Mouse (Mus musculus) bone marrow, adult 2 months (tissue): ENCODE measurements around the gene Bcas3.

Experiments
- CTCF ChIP-seq: fragments of 200-500 bp; IDR thresholded peaks from 2 replicates; pipeline ENCODE4 v1.5.1; 2011; ENCODE audit warnings: low read length, control low read depth; ENCODE audit not compliant: control insufficient read depth, insufficient read depth
- POLR2A ChIP-seq: fragments of 200-500 bp; IDR thresholded peaks from 2 replicates; pipeline ENCODE4 v1.6.1; 2011; ENCODE audit warnings: low read depth, mild to moderate bottlenecking, control low read depth, low read length, borderline replicate concordance; ENCODE audit not compliant: control insufficient read depth

- TF ChIP-seq CTCF = no peak
- peak; percentile 96 for TF ChIP-seq POLR2A
These were observed at the start of gene Bcas3 for GRCm38 (mm10) chr11:85352539-85353380.
